Mouse (Mus musculus) c-Kit-positive CD71-negative TER-119-negative erythroid progenitor cells, embryonic 14.5 days (primary cell): ENCODE data around the gene Kdm6b.
"Not testable (repeated sequence)": the region's sequence is repeated elsewhere in the genome, so short reads cannot be mapped to it uniquely, and the experiment has no call there.

Experiments
- DNase-seq: peaks from one replicate; pipeline ENCODE4 v3.0.0-alpha.2; 2013; ENCODE audit warnings: low read depth

The Kdm6b gene

GRCm38 (mm10) chr11:69405397-69406200 lies 7.9 kb downstream of the Kdm6b start:
- no peak for DNase-seq

DNA sequence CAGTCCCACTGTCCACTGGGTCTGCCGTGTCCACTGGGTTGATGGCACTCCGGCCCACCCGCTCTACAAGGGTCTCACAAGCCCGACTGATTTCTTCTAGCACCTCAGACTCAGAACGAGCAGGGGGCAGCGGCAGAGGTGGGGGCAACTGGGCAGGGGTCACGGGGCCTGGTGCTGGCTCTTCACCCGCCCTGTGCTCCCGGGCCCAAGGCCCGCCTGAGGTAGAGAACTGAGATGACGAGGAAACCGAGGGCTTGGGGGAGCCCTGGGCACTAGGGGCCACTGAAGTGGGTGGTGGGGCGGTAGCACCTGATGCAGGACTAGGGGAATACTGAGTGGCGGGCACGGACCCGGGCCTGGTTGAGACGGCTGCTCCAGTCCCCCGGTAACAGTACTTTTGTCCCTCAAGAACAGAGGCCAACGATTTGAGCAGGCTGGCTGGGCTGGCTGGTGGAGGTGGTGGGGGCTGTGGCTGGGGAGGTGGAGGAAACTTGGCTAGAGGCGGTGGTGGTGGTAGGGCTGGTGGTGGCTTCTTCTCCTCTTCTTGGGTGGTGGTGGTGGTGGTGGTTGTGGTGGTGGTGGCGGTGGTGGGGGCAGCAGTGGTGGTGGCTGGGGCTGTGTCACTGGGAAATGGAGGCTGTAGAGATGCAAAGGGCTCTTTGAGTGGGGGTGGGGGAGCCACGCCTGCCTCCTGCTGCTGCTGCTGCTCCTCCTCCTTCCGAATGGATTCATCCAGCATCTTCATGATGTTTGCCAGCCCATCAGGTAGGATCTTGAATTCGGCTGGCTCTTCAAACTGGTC lies 8.7 kb downstream of the Kdm6b start:
- no peak for DNase-seq

- no peak for DNase-seq
Observed at GRCm38 (mm10) chr11:69403691-69404594, 9.5 kb downstream of the Kdm6b start.

GRCm38 (mm10) chr11:69401987-69402386 lies 11.5 kb downstream of the Kdm6b start:
- no peak for DNase-seq

DNA sequence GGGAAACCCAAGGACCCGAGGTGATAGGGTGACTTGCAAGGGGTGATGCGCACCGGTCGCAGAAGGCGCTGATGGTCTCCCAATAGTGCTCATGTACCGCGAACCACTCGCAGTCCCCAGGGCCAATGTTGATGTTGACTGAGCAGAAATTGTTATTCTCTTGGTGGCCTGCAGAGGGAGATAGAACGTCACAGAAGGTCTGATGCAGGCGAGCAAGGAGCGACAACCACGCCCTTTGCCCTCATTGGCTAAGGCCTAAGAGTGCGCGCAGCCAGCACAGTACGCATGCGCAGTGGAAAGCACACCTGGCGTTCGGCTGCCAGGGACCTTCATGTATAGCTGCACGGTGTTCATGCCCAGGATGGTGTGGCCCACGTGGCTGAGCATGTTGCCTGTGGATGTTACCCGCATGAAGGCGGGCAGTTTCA lies 12.3 kb downstream of the Kdm6b start:
- DNase-seq, result peak; percentile 69

DNA sequence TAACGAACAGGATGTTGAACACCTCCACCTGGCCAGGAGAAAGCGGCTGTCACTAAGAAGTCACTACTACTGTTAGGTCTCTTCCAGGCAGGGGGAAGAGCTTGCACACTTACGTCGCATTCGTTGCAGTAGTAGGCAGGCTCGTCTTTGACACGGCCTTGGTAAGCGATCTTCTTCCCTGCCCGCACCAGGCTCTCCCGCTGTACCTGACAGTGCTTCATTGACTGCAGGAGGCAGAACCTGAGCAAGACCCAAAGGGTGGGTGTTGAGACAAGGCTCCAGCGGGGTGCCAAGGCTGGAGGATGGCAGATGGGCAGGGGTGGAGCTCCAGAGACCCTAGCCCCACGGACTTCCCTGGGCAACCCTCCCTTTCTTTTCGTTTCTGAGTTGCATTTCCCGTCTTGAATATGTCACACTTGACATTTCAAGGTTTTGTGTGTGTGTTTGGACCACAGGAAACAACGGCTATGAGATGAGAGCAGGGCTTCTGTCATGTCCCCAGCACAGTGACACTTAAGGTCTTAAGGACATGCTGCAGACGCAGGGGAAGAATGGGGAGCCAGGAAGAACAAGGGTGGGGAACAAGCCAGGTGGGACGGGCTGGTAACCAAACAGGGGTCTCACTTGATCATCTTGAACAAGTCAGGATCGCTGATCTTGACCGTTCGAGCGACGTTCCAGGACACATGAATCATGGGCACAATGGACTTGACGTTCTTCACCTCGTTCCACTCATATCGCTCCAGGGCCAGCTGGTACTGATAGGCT lies 13.2 kb downstream of the Kdm6b start:
- no peak for DNase-seq

DNA sequence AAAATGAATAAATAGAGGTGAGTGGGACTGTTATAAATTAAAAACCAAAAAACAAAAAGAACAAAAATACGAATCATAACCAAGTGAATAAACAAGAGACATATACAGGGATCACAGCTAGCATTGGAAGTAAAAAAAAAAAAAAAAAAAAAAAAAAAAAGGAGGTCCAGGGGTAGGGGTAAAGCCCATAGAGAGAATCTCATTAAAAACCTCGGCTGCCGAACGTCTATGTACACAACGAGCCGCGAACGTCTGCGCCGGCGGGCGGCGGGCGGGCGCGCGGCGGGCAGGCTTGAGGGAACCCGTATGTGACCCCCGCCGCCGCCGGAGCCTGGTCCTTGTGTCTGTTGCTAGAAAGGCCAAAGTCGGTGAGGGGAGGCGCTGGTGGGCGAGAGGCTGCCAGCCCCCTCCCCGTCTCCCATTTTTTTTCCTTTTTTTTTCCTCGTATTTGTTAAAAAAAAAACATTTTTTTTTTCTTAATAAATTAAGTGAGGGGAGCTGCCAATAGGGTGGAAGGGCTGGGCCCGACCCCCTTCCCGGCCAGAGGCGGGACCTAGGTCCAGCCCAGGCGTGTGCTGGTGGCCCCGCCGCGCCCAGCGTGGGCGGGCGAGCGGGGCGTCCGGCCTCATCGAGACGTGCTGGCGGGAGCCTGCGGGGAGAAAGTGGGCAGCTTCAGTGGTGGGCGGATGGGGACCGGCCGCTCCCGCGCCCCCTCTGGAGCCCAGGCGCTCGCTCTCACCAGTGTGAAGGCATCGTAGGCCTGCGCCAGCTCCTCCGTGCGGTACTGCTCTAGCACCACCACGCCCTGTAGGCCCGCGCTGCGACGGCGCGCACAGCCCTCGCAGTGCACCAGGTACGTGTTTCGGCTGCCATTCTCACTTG lies 14.0 kb downstream of the Kdm6b start:
- DNase-seq, result no peak

GRCm38 (mm10) chr11:69398486-69399200 lies 14.8 kb downstream of the Kdm6b start:
- DNase-seq, result no peak

DNA sequence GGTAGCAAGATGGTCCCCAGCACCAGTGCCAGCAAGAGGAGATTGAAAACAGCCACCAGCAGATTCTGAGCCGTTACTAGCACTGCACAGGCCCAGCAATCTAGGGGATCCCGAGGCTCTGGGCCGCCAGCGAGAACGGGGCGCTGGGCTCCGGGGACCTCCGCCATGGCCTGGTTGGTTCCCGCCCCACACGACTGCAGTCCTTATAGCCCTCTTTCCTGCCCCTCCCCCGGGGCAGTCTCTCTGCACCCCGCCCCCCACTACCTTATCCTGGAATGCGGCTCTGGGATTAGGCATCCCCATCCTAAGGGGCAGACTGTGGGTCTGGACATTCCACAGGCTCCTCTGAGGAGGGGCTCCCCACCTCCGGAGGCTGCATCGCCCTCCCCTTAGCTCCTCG lies 15.4 kb downstream of the Kdm6b start, which contains the start of gene Tmem88:
Tmem88 (minus strand) TSS at position 176 of the 400 bp plus-strand sequence.
- no peak for DNase-seq

GRCm38 (mm10) chr11:69397581-69398057 lies 15.9 kb downstream of the Kdm6b start:
- DNase-seq, result no peak

DNA sequence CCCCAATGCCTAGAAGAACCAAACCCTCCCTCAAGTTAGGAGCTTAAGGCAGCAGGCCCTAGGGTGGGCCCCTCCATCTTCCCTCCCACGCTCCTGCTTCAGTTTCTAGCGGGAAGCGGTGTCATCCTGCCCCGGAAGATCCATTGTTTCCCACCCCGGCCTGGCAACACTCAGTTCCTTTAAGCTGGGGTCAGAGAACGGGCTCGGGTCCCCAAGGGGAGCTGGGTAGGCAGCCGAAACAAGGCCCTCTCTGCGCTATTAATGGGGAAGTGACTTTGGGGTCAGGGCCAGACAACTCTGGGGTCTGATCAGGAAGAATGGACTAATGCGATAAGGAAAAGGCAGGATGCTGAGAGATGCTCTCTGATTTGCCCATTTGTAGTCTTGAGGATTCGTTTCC lies 16.7 kb downstream of the Kdm6b start:
- DNase-seq, result no peak

DNA sequence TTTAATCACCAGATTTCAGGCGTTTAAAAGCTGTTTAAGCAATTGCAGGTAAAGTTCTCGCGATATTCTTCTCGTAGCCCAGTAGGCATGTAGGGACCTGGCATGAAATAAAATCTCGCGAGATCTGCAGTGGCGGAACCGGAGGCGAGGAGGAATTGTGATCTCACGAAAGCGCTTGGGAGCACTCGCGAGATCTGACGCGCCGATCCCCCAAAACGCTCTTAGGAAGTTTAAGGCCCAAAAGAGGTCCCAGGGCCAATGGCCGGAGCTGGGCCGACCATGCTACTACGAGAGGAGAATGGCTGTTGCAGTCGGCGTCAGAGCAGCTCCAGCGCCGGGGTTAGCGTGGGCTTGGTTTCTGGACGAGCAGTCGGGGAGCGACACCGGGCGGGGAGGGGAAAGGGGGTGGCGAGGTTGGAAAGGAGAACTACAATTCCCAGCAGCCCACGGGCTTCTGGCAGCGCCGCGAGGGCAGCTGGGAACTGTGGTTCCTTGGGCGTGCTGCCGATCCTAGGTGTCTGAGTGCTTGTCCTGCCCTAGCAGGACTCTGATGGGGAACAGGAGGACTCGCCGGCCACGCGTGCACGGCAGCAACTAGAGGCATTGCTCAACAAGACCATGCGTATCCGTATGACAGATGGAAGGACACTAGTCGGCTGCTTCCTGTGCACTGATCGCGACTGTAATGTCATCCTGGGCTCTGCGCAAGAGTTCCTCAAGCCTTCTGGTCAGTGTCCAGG lies 17.7 kb downstream of the Kdm6b start:
- DNase-seq, result peak; percentile 98

- DNase-seq, result peak; percentile 80
Observed at GRCm38 (mm10) chr11:69395235-69395633, 18.2 kb downstream of the Kdm6b start, which contains the start of the genes Naa38 and Cyb5d1. Gene Naa38, plus strand, starts transcription at chr11:69395487. Gene Cyb5d1, minus strand, starts transcription at chr11:69395631.

DNA sequence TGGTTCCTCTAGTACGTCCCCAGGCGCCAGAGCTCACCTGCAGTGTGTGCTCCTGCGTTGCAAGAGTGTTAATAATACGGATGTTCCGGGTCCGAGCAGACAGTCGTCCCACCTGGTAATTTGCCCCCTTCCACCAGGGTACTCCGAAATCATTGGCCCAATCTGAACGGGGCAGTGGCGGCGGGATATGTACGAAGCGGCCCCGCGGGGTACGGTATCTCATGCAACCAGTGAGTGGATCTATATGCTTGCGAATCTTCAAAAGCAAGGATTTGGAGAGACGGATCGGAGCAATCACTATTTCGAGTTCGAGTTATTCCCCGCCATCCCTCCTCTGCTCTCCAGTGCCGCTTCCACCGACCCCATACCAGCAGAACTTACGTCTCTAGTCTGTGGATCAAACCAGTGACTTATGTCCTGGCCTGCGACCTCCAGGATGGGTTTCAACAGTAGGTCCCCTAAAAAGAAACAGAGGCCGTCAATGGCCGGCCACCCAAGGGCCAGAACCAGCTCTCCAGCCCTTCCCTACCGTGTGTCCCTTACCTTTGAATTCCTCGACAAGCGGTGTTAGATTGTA lies 18.8 kb downstream of the Kdm6b start:
- DNase-seq, result not testable (repeated sequence)

GRCm38 (mm10) chr11:69390400-69391034 lies 23.0 kb downstream of the Kdm6b start:
- DNase-seq, result peak; percentile 72

DNA sequence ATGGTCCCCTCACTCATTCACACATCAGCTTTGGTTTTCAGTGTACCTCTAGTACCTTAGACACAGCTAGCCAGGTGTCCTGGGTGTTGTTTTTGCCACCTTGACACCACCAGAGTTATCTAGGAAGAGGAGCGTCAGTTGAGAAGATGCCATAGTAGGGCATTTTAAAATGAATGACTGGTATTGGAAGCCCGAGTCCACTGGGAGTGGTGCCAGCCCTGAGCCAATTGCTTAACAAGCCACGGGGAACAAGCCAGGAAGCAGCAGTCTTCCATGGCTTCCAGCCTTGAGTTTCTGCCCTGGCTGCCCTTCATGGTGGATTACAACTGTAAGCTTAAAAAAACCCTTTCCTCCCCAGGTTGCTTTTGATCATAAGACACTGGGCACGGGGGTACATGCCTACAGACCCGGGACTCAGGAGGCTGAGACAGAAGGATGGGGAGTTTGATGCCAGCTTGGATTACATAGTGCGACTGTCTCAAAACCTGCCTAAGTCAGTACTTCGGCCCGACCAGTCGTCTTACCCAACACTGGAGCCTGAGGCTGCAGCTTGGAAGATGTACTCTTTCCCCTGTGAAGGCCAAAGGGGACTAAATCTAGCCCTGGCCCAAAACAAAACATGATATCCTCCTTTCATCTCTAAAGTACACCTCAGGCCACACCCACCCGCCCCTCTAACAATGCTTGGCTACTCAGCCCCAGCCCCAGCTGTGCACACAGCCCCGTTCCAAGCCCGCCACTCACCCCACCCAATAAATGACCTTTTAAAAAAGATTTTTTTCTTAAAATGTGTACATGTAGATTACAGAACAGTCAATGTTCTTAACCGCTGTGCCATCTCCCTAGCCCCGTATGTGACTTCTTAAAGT lies 23.7 kb downstream of the Kdm6b start:
- DNase-seq, result no peak

DNA sequence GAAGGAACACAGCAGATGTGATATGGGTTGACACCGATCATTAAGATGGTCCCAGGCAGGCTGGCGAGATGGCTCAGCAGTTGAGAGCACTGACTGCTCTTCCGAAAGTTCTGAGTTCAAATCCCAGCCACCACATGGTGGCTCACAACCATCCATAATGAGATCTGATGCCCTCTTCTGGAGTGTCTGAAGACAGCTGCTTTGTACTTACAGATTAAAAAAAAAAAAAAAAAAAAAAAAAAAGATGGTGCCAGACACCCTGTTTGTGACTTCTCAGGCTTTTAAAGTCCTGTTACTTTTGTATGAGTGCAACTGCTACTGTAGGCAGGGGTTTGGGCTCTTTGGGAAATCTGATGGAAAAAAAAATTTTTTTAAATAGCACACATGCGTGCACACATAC lies 24.8 kb downstream of the Kdm6b start:
- no peak for DNase-seq
